Mouse (Mus musculus) urinary bladder, postnatal 14 days (tissue): ENCODE measurements around the gene Mrpl42.

Experiments used
- DNase-seq: peaks from one replicate; pipeline ENCODE4 v3.0.0; 2021; ENCODE audit warnings: low spot score

The Mrpl42 gene

DNA sequence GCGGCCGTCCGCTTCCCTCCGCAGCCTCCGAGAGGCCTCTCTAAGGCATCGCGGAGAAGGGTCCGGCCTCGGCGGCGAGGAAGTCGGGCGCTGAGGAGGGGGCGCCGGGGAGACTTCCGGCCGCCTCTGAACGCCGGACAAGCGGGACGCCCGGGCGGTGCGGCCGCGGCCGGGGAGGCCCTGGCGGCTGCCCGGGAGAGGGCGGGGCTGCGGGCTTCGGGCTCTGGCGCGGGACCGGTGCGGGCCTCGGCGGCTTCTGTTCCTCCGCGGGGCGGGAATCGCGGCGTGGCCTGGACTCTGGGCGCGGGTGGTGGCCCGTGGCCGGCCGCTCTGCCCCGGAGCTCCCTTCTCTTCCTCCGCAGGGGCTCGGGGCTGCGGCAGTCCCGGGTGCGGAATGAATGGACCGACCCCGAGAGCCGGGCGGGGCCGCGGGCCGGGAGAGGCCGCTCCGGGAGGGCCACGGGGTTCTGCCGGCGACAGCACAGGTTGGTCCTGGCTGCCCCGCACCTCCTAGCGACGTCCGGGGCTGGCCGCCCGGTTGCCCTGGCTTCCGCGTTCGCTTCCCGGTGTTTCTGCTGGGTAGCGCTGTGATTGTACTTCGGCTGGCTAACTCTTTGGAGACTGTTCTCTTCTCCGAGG, 13.7 kb upstream of the Mrpl42 start:
- peak; percentile 56 for DNase-seq

DNA sequence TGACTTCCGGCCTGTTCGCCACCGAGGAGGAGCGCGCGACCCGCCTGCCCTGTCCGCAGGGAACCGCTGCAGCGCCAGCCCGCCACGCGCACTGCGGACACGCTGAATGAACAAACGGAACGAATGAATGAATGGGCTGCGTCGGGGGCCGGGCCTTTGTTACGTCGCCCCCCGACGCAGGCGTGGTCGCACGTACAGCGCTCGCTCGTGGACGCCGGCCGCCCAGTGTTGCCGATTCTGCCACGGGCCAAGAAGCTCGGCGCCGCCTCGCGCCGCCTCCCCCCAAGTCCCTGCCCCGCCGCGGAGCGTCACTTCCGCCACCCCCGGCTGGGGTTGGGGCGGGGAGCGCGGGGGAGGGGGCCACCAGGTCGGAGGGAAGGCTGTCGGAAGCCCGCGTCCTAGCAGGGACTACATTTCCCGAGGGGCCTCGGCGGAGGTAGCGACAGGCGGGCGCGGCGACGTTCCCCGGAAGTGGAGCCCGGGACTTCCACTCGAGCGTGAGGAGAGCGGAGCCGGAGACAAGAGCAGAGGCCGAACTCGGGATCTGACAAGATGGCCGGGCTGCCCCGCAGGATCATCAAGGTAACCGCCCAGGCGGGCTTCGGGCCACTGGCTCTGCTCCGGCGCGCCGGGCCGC, 13.0 kb upstream of the Mrpl42 start, which contains the start of gene Ube2n:
Ube2n (plus strand) TSS at position 490 of the 637 bp plus-strand sequence.
- DNase-seq = peak; percentile 97

DNA sequence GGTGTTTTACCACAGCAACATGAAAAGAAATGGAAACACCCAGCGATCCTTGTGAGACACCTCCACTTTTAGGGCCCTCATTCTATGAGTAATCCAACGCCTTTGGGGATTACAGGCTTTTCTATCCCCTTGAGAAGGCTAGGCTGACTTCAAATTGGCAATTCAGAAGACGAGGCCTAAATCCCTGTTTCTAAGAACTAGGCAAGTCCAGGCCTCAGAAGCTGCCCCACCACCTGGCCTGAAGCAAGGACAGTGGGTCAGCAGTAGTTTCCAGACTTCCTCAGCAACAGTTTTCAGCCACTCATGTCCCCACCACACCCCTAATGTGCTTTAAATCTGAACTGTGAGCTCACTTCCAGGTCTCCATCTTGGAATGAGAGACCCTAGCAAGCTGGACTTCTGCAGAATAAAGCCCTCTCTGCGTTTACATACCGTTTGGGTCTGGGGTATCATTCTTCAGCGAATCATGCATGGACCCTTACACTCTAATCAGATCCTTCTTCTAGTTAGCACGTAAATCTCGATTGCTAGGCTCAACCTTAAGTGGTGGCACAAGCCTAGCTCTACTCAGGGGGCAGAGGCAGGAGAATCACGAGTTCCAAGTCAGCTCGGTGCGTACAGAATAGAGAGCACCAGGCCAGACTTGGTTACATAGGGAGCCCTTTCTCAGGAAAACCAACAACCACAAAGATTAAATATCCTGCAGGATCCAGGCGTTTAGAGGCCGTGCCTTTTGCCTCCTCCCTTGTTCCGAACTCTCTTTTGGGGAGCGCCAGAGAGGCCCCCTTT, 12.2 kb upstream of the Mrpl42 start:
- no peak for DNase-seq

DNA sequence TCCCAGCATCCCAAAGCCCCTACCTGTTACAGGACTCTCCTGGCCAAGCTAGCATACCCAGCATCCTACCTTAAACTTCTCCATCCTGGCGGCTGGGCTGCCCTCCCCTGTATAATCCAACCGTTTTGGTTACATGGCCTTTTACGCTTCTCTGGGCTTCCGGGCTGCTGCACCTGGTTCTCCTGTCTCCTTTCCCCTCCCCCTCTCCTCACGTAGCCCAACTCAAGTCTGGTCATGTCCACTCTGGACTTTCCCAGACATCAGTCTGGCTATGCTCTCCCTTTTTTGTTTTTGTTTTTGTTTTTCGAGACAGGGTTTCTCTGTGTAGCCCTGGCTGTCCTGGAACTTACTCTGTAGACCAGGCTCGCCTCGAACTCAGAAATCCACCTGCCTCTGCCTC, 10.9 kb upstream of the Mrpl42 start:
- DNase-seq = peak; percentile 18

DNA sequence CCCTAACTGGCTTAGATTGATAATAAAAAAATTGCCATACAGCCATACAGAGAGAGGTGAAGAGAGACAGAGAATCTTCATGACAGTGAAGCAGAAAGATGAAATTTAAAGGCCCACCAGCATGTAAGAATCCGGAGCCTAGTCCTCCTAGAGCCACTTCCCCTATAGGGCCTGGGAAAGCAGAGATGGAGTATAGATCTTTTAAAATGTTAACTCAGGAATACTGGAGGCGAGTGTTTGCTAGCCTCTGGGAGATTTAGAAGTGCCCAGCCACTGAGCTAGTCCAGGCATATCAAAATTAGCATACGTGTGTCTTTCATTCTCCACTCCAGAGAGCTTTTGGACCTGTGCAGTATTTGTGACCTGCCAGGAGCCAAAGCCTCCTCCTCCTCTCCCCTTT, 7.5 kb upstream of the Mrpl42 start:
- no peak for DNase-seq

DNA sequence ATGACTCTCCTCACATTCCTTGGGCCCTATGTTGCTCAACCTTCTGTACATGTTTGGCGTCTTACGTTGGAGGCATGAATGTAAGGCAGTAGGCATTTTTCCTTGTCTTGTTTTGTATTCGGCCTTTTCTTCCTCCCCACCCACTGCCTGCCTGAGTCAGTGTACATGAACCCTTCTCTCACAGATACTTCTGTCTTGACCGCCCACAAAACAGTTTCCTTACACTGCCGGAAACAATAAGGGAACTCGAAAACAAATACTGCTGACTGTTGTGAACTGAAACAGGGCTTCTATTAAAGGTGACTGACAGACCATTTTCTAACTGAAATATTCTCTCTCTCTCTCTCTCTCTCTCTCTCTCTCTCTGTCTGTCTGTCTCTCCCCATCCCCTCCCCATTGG, 7.1 kb upstream of the Mrpl42 start:
- no peak for DNase-seq

DNA sequence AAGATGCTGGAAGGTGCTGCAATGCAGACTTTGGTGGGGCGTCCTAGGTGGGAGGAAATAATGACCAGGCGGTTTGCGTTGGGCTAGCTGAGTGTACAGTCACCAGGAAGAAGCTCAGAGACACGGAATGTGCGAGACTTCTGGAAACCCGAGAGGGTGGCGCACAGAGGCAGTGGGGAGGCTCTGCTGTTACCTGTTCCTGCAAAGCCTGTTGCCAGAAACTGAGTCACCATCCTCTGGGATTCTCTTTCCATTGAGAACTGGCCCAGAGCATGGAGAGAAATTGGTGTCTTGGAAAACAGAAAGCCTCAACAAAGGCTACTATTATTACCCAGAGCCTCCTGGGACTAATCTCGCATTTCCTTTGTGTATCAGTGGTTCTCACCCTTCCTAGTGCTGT, 6.4 kb upstream of the Mrpl42 start:
- DNase-seq = no peak

DNA sequence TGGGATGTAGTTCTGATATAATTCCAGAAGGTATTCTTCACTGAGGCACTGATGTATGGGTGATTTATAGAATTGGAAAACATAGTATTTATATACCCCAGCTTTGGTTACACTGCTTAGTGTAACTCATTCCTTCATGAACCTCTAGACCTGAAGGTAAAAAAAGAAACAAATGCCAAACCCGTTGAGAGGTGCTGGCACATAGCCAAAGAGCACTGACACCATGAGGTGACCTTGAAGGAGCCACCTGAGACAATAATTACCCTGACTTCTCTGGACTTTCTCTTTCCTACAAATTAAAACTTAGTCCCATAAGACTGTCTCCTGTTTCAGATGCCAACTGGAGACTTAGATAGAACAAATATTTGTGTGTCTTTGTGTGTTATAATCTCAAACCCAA, 2.6 kb upstream of the Mrpl42 start:
- no peak for DNase-seq

DNA sequence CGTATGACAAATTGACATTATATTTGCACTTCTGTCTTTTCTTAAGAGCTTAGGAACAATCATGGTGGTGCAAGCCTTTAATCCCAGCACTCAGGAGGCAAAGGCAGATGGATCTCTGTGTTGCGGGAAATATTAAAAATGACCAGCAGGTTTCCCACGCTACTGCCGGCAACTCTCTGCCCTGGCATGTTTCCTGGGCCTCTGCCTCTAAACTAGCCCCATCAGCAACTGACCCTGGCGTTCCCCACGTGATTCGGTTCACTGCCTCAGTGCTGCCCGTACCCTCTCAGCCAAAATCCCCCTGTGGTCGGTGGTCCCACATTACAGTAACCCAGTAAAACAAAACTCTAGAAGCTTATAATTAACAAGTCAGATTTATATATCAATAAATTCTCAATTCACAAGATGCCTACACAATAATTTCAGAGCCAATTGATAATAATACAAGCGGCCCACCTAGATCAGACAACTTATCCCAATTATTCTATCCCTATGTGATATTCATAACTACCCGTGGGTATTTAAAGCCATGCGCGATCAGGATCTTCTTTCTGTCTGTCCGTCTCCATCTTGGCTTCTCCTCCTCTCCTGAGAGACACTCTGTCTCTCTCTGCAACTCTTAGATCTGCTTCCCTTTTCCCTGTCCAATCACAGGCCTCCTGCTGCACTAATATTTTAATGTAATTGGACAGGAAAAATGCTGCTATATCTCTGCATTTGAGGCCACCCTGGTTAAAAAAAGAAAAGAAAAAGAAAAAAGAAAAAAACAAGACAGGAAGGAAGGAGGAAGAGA, 1.9 kb upstream of the Mrpl42 start:
- no peak for DNase-seq

DNA sequence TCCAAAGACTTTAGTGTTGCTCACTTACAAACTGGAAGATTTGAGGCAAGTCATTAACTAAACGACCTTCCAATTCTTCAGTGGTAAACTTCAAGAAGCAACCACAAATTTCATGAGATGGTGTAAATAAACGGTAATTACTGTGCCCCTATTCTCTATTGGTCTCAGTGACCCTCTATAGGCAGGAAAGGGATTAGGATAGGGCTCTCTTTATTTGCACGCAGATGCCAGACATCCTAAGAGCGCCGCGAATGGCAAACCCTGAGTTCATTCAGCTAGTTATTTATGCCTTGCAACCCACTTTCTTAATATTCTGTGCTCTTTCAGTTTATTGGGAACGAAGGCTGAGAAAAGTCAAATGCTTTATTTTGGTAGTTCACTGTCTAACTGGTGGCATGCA, 707 bp downstream of the Mrpl42 start:
- DNase-seq = no peak

DNA sequence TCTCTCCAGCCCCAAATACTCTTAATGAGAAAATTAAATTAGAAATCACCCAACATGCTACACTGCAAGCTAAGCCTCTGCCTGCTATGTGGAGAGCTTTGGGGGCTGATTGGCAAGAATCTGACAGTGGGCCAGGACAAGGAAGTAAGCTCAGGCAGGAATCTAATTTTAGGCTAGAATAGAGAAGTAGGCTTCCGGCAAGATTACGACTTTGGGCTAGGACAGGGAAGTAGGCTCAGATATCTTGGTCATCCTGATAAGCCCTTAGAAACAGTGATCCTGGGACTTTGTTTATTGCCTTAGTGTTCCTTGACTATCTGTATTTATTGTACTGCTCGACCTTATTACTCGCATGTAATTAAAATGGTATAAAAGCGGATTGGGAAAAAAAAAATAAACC, 7.5 kb downstream of the Mrpl42 start:
- no peak for DNase-seq

DNA sequence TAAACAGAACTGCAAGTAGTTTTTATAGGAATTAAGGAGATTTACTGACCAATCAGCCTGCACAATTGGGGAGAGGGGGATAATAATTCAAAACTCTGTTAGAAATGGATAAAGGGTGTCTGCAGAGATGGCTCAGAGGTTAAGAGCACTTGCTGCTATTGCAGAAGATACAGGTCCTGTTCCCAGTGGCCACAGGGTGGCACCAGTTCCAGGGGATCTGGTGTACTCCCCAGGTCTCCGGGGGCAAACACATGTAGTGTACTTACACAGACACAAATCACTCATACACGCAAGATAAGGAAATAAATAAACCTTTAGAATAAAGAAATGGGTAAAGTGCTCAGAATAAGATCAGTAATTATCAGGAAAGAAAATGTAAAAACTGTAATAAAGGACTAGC, 12.1 kb downstream of the Mrpl42 start:
- DNase-seq = peak; percentile 43

DNA sequence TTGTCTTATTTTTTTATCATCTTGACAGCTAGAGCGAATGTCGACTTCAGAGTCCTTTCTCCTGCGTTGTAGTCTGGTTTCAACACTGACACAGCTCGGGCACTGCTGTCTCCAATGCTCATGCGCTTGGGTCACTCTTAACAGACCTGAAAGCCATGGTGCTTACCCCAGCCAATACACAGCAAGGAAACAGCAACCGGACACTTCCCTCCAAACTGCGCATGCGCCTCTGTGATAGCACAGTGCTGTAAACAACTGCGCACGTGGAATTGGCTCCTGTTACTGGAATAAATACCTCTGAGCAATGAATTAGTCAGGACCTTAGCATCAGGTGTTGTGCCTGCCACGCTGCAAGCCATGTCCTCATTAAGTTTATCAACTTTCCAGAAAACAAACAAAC, 24.2 kb downstream of the Mrpl42 start:
- no peak for DNase-seq

DNA sequence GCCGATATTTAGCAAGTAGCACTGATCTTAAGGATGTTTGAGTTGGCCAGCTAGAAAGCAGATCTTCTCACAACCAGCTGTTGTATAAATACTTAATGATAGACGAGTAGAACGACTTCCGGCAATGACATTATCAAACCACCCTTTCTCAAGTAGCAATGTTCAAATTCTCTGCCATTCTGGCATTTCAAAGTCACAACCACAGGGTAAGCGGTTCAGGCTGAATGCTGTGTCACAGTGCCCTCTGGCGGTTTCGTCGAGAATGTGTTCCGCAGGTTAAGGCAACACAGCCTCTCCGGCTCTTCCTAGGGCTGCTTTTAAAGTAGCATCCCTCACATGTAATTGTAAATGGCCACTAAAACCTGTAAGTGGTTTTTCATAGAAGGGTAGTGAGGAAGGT, 25.8 kb downstream of the Mrpl42 start:
- DNase-seq = peak; percentile 89

DNA sequence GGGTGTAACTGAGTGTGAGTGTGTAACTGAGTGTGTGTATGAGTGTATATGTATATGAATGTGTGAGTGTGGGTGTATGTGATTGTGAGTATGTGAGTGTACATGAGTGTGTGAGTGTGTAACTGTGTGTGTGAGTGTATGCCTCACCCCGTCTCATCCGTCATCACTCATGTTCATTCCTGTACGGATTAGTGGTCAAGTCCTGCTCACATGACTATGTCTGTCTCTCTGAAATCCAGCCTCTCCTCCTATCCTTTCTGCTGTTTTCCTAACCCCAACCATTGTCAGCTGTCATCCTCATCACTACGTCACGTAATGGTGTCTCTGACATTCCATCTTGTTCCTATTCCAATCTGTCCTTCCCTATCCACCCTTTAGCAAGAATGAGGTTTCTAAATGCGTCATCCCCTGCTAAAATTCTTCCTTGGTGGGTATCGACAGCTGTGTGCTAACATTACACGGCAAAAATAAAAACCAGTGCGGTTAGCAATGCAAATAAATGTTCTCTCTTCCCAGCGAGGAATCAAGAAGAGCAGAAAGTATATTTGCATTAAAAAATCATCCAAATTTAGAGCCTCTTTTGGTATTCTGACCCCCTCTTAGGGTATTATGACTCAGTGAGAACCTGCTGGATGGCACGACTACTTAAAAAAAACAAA, 29.7 kb downstream of the Mrpl42 start:
- no peak for DNase-seq

DNA sequence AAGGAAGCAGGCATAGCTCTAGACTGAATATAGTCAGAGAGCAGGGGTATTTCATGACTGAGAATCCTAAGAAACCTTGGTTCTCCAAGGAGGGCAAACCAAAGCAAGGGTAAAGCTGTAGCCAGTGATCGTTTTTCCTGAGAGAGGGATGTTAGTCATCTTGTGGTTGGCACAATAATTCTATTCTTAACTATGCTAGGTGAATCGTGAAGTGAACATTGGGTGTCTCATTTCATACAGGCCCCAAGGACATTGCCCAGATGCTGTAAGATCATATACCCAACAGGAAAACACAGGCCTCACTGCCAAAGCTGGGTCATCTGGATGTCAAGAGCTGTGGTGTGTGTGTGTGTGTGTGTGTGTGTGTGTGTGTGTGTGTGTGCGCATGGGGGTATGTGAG, 30.6 kb downstream of the Mrpl42 start:
- no peak for DNase-seq

DNA sequence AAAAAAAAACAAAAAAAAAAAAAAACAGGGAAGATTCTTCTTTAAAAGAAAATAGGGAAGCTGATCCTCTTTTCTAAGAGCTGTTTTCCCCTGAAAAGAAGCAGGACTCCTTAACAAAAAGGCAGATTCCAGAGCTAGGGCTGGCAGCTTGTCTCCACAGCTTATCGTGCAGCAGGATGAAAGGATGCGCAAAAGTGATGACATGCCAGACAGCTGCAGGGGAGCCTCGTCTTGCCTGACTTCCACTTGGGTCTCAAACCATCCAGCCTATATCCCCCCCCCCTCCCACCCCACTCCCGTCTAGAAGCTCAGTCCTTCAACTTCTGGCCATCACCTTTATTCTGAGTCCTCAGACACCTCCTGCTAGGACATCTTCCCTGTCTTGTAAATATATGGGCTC, 32.8 kb downstream of the Mrpl42 start:
- DNase-seq = no peak

DNA sequence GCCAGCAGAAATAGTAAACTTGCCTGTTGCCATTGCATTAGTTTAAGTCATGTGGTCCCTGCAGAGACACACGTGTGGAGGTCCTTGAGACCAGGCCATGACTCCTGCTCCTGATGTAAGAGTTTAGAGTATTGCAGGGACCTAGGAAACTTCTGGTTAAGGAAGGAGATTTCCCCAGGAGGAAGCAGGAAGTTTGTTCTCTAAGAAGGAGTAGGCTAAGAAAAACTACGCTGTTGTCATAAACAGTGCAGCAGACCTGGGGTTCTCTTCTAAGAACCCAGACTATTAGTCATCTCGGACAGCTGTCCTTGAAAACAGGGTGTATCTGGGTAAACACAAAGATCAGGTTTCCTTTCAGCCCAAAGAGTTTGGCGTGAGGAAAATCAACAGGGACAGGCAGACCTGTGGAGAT, 36.2 kb downstream of the Mrpl42 start:
- DNase-seq = no peak

DNA sequence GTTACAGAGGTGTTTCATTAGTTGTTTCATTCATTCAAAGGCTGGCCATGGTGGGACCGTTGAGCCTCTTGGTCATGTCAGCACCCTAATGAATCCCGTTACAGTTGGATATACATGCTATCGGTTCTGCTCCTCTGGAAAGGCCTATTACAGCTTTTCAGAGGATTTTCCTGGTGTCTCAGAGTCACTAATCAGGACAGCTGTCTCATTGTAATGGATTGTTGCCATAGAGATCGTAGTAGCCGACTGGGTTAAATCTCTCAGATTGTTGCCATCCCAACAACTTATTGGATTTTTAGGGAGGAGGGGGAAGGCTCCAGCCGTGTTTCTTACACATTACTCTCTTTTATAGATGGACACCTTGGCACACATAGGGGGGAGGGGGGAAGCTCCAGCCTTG, 37.2 kb downstream of the Mrpl42 start:
- DNase-seq = no peak

DNA sequence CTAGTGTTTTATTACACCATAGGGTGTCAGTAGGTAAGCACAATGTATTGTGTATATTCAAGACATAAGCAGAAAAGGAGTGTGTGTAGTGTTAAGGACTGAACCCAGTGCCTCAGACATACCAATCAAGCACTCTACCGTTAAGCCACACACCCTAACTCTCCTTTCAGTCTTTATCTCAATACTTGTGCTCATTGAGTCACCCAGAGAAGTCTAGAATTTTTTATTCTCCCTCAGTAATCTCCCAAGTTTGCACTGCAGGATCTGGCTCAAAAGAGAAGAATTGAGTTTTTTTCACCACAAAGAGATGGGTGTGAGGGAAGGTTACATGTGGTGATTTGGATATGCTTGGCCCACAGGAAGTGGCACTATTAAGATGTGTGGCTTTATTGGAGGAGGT, 39.5 kb downstream of the Mrpl42 start:
- DNase-seq = no peak

DNA sequence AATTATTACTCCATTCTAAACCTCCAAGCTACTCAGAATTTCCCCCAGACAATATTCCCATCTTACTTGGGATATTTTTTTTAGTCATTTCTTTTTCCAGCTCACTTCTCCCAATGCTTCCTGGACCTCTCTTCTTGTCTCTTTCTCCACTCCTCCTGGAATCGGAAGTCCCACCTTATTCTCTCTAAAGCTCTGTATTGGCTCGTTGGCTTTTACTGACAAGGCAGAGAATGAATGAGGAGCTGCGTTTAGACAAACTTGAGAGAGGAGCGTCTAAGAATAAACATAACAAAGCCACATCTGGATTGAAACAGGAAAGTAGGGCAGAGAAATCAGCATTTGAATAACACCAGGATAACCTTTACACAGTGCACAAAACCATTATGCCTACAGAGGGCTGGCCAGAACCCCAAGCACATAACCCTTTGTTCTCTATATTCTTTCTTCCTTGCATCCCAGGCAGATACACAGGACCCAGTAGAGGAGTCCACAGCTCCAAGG, 40.6 kb downstream of the Mrpl42 start:
- no peak for DNase-seq
